Mouse (Mus musculus) lung, embryonic 14.5 days (tissue): ENCODE data around the gene Slc39a1. TPM values are rescaled to one million over a fixed set of nuclear protein-coding genes. Genes with fewer than 3 reads are reported as not detected.

Experiments used
- ATAC-seq: fragments of 200-750 bp; cut with Nextera tagmentation; 2 replicates; pipeline ENCODE4 v1.8.0; 2017; ENCODE audit warnings: mild to moderate bottlenecking, moderate TSS enrichment, moderate library complexity; ENCODE audit not compliant: insufficient read depth
- DNase-seq: peaks from one replicate; pipeline ENCODE4 v3.0.0-alpha.2; 2015
- H3K27ac ChIP-seq: fragments of 300-500 bp; sonication (generic); 2 replicates; pipeline ENCODE4 v1.5.1; 2014; ENCODE audit warnings: low read depth, mild to moderate bottlenecking, moderate library complexity
- H3K27me3 ChIP-seq: fragments of 300-500 bp; sonication (generic); 2 replicates; pipeline ENCODE4 v1.6.1; 2014; ENCODE audit warnings: low read length, control low read depth; ENCODE audit not compliant: insufficient read depth
- H3K36me3 ChIP-seq: fragments of 300-500 bp; sonication (generic); 2 replicates; pipeline ENCODE4 v1.6.1; 2014; ENCODE audit warnings: control low read depth; ENCODE audit not compliant: insufficient read depth
- H3K4me1 ChIP-seq: fragments of 300-500 bp; sonication (generic); 2 replicates; pipeline ENCODE4 v1.6.1; 2014; ENCODE audit warnings: antibody characterized with exemption, control low read depth; ENCODE audit not compliant: insufficient read depth
- H3K4me2 ChIP-seq: fragments of 300-500 bp; sonication (generic); 2 replicates; pipeline ENCODE4 v1.6.1; 2014; ENCODE audit warnings: mild to moderate bottlenecking
- H3K4me3 ChIP-seq: fragments of 300-500 bp; sonication (generic); 2 replicates; pipeline ENCODE4 v1.5.1; 2014; ENCODE audit warnings: low read depth, low read length
- H3K9ac ChIP-seq: fragments of 300-500 bp; sonication (generic); 2 replicates; pipeline ENCODE4 v1.6.1; 2014
- H3K9me3 ChIP-seq: fragments of 300-500 bp; sonication (generic); 2 replicates; pipeline ENCODE4 v1.6.1; 2016; ENCODE audit warnings: low read depth, low read length, control low read depth
- CTCF ChIP-seq: IDR thresholded peaks from 2 replicates; pipeline ENCODE4 v1.5.1; 2016; ENCODE audit warnings: antibody characterized with exemption, low read depth
- WGBS: fragments of 180-500 bp; shearing (Covaris S2); extraction: QIAGEN DNeasy Blood & Tissue Kit; methylation state at CpG from one replicate; pipeline ENCODE4 v1.1.7; 2014; 5-methylcytosine and 5-hydroxymethylcytosine counted together
- polyA plus RNA-seq: library from polyadenylated mRNA; unstranded; fragments of >200 nt; fragmentation: Nextera tagmentation; extraction: Ambion mirVana; gene quantifications from 2 replicates; pipeline ENCODE4 v1.2.1, GENCODE M21; 2014

Slc39a1 gene
- 85.2 and 85.3 TPM in 2 replicates for polyA plus RNA-seq

DNA sequence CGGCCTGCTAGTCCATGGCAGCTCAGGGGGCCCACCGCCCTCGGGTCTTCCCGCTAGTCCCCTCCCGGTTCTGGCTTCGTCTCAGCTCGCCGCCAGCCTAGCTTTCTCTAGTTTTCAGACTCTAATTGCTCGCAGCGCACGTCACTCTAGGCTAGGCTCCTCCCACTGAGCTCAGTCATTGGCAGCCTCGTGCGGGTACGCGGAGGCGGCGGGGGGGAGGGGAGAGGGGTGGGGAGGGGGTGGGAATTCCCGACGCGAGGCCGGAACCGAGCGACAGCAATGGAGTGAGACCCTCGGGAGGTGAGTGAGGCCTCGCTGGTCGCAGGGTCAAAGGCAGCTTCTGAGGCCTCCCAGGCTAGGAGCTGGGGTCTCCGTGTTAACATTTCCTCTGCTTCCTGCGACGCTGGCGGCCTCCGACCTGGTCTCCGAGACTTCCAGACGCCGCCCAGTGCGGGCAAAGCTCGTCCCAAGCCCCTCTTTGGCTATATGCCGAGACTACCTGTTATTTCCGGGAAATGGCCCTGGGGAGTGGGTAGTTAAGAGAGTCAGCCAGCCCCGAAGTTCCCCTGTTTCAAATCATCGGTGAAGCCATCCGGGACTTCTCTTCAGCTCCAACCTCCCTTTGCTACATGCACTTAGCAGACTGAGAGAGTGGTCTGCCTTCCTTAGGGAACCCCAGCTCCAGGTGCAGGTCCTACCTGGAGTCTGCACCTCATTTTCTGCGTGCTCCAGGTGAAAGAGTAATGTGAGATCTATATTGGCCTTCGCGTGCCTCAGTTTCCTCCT is at the start of gene Slc39a1:
Gene Slc39a1, plus strand, starts transcription at position 213 of the 786 bp plus-strand sequence.
- peak within 1 kb of the TSS; percentile 95 for H3K27ac ChIP-seq
- no peaks in the 10 kb centered on the region for H3K9me3 ChIP-seq
- no peak for TF ChIP-seq CTCF
- H3K4me1 ChIP-seq, result peaks cover 9% of the 10 kb centered on the region
- DNase-seq (peak; percentile 100), ATAC-seq (peak; percentile 92)
- H3K4me3 ChIP-seq, result peak within 1 kb of the TSS; percentile 69
- H3K4me2 ChIP-seq, result peak within 1 kb of the TSS; percentile 73
- peak within 1 kb of the TSS; percentile 79 for H3K9ac ChIP-seq
- peaks cover 18% of the 10 kb centered on the region for H3K36me3 ChIP-seq
- no peaks in the 10 kb centered on the region for H3K27me3 ChIP-seq
- WGBS, result under 1% methylated on average over 44 of the region's 44 CpGs

DNA sequence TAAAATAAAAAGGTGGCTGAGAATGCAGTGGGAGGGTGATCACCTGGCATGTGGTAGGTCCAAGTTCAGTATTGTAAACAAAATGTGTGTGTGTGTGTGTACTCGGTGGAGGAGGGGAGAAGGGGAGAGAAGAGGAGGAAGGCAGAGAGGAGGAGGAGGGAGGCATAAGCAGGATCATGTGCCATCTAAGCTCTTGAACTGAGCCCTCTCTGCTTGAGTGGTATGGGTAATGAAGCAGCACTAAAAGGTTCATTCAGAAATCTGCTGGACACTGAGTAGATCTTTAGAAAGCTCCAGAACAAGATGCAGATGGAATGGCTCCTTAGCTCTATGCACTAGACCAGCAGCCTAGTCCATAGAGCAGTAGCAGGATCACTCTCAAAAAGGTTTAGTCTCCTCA is 45.1 kb upstream of the Slc39a1 start:
- Histone ChIP-seq H3K4me2 (no peak overlapping the region), H3K27me3 (no peaks in the 10 kb centered on the region), H3K4me1 (no peaks in the 10 kb centered on the region), H3K36me3 (peaks cover 6% of the 10 kb centered on the region), H3K4me3 (no peak overlapping the region), H3K27ac (no peak overlapping the region), H3K9me3 (no peaks in the 10 kb centered on the region), H3K9ac (no peak overlapping the region)
- TF ChIP-seq CTCF, result no peak
- no peak for ATAC-seq
- 65% methylated on average over 1 of the region's 1 CpGs for WGBS
- DNase-seq, result no peak

DNA sequence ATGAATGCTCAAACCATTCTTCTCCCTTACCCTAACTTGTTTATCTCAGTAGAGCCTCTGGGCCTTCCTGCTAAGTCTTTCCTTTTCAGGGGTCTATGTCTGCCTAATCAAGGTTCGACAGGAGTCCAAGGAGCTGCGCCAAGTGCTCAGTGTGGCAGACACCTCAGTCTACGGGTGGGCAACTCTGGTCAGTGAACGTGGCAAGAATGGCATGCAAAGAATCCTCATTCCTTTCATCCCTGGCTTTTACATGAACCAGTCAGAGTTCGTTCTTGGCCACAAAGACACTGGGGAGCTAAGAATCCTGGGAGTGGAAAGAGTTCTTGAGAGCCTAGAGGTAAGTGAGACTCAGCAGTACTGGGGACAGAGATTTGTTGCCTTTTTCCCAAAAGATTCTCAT is 44.4 kb upstream of the Slc39a1 start:
- H3K4me1 ChIP-seq, result no peaks in the 10 kb centered on the region
- whole genome bisulfite sequencing, result 66% methylated on average over 5 of the region's 5 CpGs
- H3K4me2 ChIP-seq, result no peak overlapping the region
- H3K9me3 ChIP-seq, result no peaks in the 10 kb centered on the region
- H3K9ac ChIP-seq, result no peak overlapping the region
- no peak overlapping the region for H3K4me3 ChIP-seq
- H3K27ac ChIP-seq, result no peak overlapping the region
- DNase-seq (no peak), ATAC-seq (no peak)
- H3K27me3 ChIP-seq, result no peaks in the 10 kb centered on the region
- H3K36me3 ChIP-seq, result peaks cover 13% of the 10 kb centered on the region
- TF ChIP-seq CTCF, result no peak

DNA sequence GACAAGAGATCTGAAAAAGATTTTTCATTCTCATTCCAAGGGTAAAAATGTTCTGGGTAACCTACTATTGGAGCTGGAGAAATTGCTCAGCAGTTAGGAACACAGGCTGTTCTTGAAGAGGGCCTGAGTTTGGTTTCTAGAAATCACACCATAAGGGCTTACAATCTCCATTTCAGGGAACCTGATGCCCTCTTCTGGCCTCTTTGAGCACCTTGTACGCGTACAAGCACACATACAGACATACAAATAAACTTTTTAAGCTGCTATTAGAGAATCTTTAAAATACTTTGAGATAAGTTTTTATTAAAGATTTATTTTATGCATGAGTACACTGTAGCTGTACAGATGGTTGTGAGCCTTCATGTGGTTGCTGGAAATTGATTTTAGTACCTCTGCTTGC is 43.4 kb upstream of the Slc39a1 start:
- H3K27ac ChIP-seq, result no peak overlapping the region
- no peaks in the 10 kb centered on the region for H3K27me3 ChIP-seq
- no peaks in the 10 kb centered on the region for H3K9me3 ChIP-seq
- ATAC-seq (no peak), DNase-seq (no peak)
- H3K4me1 ChIP-seq, result no peaks in the 10 kb centered on the region
- no peak overlapping the region for H3K4me3 ChIP-seq
- WGBS, result 94% methylated on average over 2 of the region's 2 CpGs
- no peak for TF ChIP-seq CTCF
- H3K36me3 ChIP-seq, result peaks cover 23% of the 10 kb centered on the region
- no peak overlapping the region for H3K4me2 ChIP-seq
- no peak overlapping the region for H3K9ac ChIP-seq

DNA sequence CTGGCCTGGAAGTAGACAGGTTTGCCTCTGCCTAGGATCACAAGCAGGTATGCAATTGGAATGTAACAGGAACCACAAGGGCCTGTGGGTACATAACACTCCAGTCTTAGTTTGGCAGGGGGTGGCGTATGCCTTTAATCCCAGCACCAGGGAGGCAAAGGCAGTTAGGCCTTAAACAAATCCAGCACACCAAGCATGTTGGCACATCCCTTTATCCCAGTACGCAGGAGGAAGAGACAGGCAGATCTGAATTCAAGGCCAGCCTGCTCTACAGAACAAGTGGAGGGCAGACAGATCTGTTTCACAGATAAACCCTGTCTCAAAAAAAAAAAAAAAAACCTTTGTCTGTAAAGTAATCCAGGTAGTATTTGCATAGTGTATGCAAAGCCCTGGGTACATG is 39.3 kb upstream of the Slc39a1 start:
- TF ChIP-seq CTCF, result no peak
- Histone ChIP-seq H3K36me3 (peaks cover 55% of the 10 kb centered on the region), H3K27ac (no peak overlapping the region)

DNA sequence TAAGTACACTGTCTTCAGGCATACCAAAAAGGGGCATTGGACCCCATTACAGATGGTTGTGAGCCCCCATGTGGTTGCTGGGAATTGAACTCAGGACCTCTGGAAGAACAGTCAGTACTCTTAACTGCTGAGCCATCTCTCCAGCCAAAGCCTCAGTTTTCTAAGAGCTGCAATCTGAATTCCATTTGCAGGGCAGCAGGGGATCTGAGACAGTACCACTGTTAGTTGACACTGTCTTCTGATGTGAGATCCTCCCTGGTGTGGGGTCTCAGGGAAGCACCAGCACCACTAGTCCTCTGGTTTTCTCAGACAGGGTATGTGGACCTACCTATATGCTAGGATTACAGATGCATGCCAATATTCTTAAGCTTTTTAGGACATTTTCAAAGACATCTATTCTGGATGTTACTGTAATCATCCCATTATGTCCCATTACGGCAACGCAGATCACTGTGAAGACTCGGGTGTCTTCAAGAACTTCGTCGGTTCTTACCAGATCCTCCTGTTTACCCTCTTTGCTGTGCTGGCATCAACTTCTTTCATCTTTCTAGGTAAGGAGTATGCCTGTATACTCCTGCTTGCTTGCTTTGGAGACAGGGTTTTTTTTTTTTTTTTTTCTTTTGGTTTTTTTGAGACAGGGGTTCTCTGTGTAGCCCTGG is 37.9 kb upstream of the Slc39a1 start:
- peaks cover 55% of the 10 kb centered on the region for H3K36me3 ChIP-seq
- WGBS, result 87% methylated on average over 5 of the region's 5 CpGs

More for the DNA sequence above, 39.3 kb upstream of the Slc39a1 start:
- ATAC-seq (no peak), DNase-seq (no peak)
- H3K4me3 ChIP-seq, result no peak overlapping the region
- H3K9me3 ChIP-seq, result no peaks in the 10 kb centered on the region
- H3K27me3 ChIP-seq, result no peaks in the 10 kb centered on the region
- WGBS, result 72% methylated on average over 2 of the region's 2 CpGs
- H3K4me2 ChIP-seq, result no peak overlapping the region
- H3K9ac ChIP-seq, result no peak overlapping the region
- peaks cover 13% of the 10 kb centered on the region for H3K4me1 ChIP-seq

More for the DNA sequence above, 37.9 kb upstream of the Slc39a1 start:
- H3K9me3 ChIP-seq, result no peaks in the 10 kb centered on the region
- H3K4me3 ChIP-seq, result no peak overlapping the region
- H3K27me3 ChIP-seq, result no peaks in the 10 kb centered on the region
- no peak overlapping the region for H3K9ac ChIP-seq
- TF ChIP-seq CTCF, result no peak
- no peak overlapping the region for H3K27ac ChIP-seq
- H3K4me2 ChIP-seq, result no peak overlapping the region
- peaks cover 18% of the 10 kb centered on the region for H3K4me1 ChIP-seq
- ATAC-seq, result no peak
- DNase-seq, result no peak
